In genomic region chr3:99778526-99778925, GRCm38 (mm10) we compare ENCODE assay signal across 15 mouse cellular contexts.
DNase-seq lines count a peak whose midpoint lies in the region; ATAC-seq and TF ChIP-seq lines count a peak whose summit lies in the region.
"Had no signal": no experiment of that assay in that cellular context is flagged by ENCODE, and none has a peak within 500 bp of the region (broad histone marks: within the 10 kb centered on the region; RNA-seq: fewer than 3 reads in every experiment).

No protein-coding gene starts in this region.

- DNase-seq in heart, postnatal 10 days, result peak; percentile 6 to 18
- DNase-seq in heart, postnatal 36 days, result no peak
- peak; percentile 18 for DNase-seq in brain, adult 2 months (ENCODE audit: low read depth, low spot score)
- peak; percentile 24 for DNase-seq in fibroblast of lung, adult 2 months (ENCODE audit: low read depth)
- peak; percentile 24 to 34 for DNase-seq in layer of hippocampus, postnatal 14 days (ENCODE audit: low spot score in 2 of 2)
- DNase-seq in midbrain, postnatal 0 days (ENCODE audit: low spot score), result no peak
- DNase-seq: adrenal gland, postnatal 36 days; kidney, adult 11 months; thymus, postnatal 36 days had no signal

- no peaks in the 10 kb centered on the region for H3K27me3 ChIP-seq in midbrain, postnatal 0 days (ENCODE audit: insufficient read depth, low read length)
- 0 out of 2 replicates have a peak, but pooled peaks cover 2% of the 10 kb centered on the region for H3K27me3 ChIP-seq in kidney, embryonic 16.5 days (ENCODE audit: insufficient read depth, low read length)
- H3K27me3 ChIP-seq: heart, embryonic 12.5 days; lung, embryonic 15.5 days; midbrain, embryonic 12.5 days had no signal

- no peaks in the 10 kb centered on the region for H3K4me1 ChIP-seq in midbrain, postnatal 0 days (ENCODE audit: insufficient read depth, low read length)
- no peaks in the 10 kb centered on the region for H3K4me1 ChIP-seq in kidney, embryonic 16.5 days (ENCODE audit: insufficient read depth, low read length)
- H3K4me1 ChIP-seq: heart, embryonic 12.5 days; lung, embryonic 15.5 days; midbrain, embryonic 12.5 days had no signal

- no peak for ATAC-seq in midbrain, postnatal 0 days (ENCODE audit: low FRiP score)
- ATAC-seq in kidney, embryonic 16.5 days (ENCODE audit: low FRiP score, low TSS enrichment), result no peak

- no peak overlapping the region for H3K9ac ChIP-seq in midbrain, postnatal 0 days (replicated peaks; ENCODE audit: low read length, poor library complexity, severe bottlenecking)
- no peak overlapping the region for H3K9ac ChIP-seq in kidney, embryonic 16.5 days (replicated peaks; ENCODE audit: low read length)
- H3K9ac ChIP-seq: heart, embryonic 12.5 days; lung, embryonic 15.5 days; midbrain, embryonic 12.5 days had no signal

- H3K4me2 ChIP-seq in midbrain, postnatal 0 days (ENCODE audit: low read depth, low read length, poor library complexity, severe bottlenecking), result no peak overlapping the region
- H3K4me2 ChIP-seq in kidney, embryonic 16.5 days (replicated peaks; ENCODE audit: low read depth, low read length), result no peak overlapping the region
- H3K4me2 ChIP-seq: heart, embryonic 12.5 days; lung, embryonic 15.5 days; midbrain, embryonic 12.5 days had no signal

- H3K36me3 ChIP-seq in midbrain, postnatal 0 days (ENCODE audit: insufficient read depth, low read length), result no peaks in the 10 kb centered on the region
- H3K36me3 ChIP-seq in kidney, embryonic 16.5 days (ENCODE audit: insufficient read depth, low read length), result no peaks in the 10 kb centered on the region
- H3K36me3 ChIP-seq: heart, embryonic 12.5 days; lung, embryonic 15.5 days; midbrain, embryonic 12.5 days had no signal

- H3K9me3 ChIP-seq in midbrain, postnatal 0 days (ENCODE audit: low read length), result no peaks in the 10 kb centered on the region
- H3K9me3 ChIP-seq in kidney, embryonic 16.5 days (ENCODE audit: low read length), result no peaks in the 10 kb centered on the region
- H3K9me3 ChIP-seq: heart, embryonic 12.5 days; lung, embryonic 15.5 days; midbrain, embryonic 12.5 days had no signal

- WGBS in midbrain, postnatal 0 days, result 91% methylated on average over 6 of the region's 6 CpGs
- 69% methylated on average over 6 of the region's 6 CpGs for WGBS in kidney, embryonic 16.5 days

- intact Hi-C loops in heart, postnatal 10 days (cut with DNase I), result no loop called here
- intact Hi-C loops in heart, postnatal 36 days (cut with DNase I), result no loop called here

- H3K27ac ChIP-seq in midbrain, postnatal 0 days (ENCODE audit: low read depth, low read length), result no peak overlapping the region
- no peak overlapping the region for H3K27ac ChIP-seq in kidney, embryonic 16.5 days (ENCODE audit: low read length)
- H3K27ac ChIP-seq: layer of hippocampus, adult 2 months; lung, embryonic 15.5 days; midbrain, embryonic 12.5 days; stomach, postnatal 0 days had no signal

- no peak for TF ChIP-seq CTCF in midbrain, postnatal 0 days (IDR thresholded peaks at IDR 0.05)

- no peak overlapping the region for H3K4me3 ChIP-seq in midbrain, postnatal 0 days (ENCODE audit: low read depth, low read length)
- no peak overlapping the region for H3K4me3 ChIP-seq in kidney, embryonic 16.5 days (ENCODE audit: low read length)
- H3K4me3 ChIP-seq: heart, embryonic 12.5 days; layer of hippocampus, adult 2 months; lung, embryonic 15.5 days; midbrain, embryonic 12.5 days had no signal

Comparison
In these comparisons a context has a peak if more than half of its experiments do, and no peak if none do; other contexts are left out.
1. DNase-seq: peak in heart, postnatal 10 days (2 of 2), brain, adult 2 months (single experiment), fibroblast of lung, adult 2 months (single experiment) and layer of hippocampus, postnatal 14 days (2 of 2); none in heart, postnatal 36 days (0 of 2) and midbrain, postnatal 0 days (single experiment).